Mouse (Mus musculus): Measurements from ENCODE around the gene Pip4k2a.

DNA sequence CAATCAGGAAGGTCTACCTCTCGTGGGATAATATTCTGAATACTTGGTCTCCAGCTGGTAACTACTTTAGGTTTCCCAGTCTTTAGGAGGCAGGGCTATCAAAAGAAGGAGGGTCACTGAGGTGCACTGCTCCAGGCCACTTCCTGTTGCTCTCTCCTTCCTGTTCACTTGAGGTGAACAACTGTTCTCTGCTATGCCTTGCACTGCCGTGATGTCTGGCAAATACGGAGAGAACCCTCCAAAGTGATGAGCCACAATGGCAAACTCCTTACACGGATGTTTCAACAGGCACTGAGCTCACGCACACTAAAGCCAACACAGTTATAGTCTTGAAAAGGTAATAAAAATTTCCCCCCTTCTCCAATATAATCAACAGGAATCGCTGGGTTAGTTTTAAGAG is 15.3 kb downstream of the Pip4k2a start:
- TF ChIP-seq CTCF (IDR thresholded peaks at IDR 0.05; ENCODE audit: low read depth) (no peak), EP300 (IDR thresholded peaks at IDR 0.05; ENCODE audit: low read depth) (no peak)

Data from liver, embryonic 14.5 days (tissue).